Mouse (Mus musculus) cerebellum, adult 11 months (tissue): ENCODE measurements around the gene Ssh2.

Experiments used
- DNase-seq: peaks from one replicate; pipeline ENCODE4 v3.0.0; 2022

Ssh2 gene

GRCm38 (mm10) chr11:77414141-77414839 is 198.2 kb downstream of the Ssh2 start:
- DNase-seq = no peak

- no peak for DNase-seq
Measured at GRCm38 (mm10) chr11:77416212-77417000, 200.3 kb downstream of the Ssh2 start.

GRCm38 (mm10) chr11:77418021-77418420 is 201.9 kb downstream of the Ssh2 start:
- DNase-seq = no peak

GRCm38 (mm10) chr11:77423175-77423859 is 207.2 kb downstream of the Ssh2 start:
- DNase-seq = no peak

- DNase-seq = no peak
Measured at GRCm38 (mm10) chr11:77428446-77428845, 212.4 kb downstream of the Ssh2 start.

GRCm38 (mm10) chr11:77437026-77437425 is 220.9 kb downstream of the Ssh2 start:
- DNase-seq = no peak

GRCm38 (mm10) chr11:77440081-77440480 is 224.0 kb downstream of the Ssh2 start:
- no peak for DNase-seq

GRCm38 (mm10) chr11:77441020-77441419 is 224.9 kb downstream of the Ssh2 start:
- DNase-seq = no peak

DNA sequence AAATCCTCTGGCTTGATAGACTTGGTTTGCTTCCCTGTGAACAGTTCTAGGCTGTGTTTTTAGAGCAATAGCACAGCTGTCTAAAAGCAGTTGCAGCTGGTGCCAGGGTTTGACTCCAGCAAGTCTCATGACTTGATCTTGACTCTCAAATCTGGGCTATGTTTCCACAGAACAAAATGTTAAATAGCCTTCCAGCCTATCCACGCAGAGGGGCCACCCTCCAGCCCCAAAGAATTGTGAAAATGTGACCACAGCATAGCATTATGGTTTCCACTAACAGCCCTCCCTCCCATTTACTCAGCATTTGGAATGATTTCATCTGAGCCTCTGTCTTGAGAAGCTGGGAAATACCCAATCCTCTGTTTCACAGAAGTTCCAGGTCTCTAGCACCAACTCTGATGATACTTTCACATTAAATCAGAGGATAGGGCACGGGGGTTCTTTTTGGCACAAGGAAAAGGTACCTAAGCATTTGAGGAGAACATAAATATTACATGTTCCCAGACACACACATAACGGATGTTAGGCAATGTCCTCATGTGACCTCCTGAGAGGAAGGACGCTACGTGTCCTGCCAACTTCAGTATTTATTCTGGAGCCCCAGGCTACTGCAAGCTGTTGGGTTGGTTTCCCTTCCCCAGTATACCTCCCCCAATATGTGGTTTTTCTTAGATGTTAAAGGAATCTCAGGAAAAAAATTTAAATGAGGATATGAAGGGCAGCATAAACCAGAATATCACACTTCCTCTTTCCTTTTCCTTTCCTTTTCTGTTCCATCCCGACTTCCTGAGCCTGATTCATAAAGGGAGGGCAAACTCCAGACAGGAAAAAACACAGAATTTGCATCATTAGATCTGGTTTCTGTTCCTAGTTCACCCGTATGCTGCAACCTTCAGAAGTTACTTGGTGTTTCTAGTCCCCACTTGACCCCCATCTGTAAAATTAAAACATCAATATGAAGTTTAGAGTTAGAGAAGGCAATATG is 226.4 kb downstream of the Ssh2 start:
- DNase-seq = no peak

GRCm38 (mm10) chr11:77444939-77445338 is 228.9 kb downstream of the Ssh2 start:
- DNase-seq = no peak

DNA sequence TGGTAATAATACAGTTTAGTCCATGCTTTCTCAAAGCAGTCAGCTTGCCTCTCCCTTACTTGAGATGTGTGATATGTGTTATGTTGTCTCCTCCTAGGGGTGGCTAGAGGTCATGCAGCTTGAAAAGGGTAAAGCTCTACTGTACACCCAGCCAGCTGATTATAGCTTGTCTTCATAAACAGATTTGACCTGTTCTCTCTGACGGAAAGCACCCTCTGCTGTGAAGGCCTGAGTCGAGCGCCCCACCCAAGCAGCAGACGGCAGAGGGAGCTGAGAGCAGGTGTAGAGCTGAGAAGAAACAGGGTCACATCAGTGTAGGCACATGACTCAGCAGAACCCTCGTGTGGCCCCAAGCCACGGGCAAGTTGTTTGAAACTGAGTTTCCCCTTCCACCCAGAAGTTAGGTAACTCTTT is 230.5 kb downstream of the Ssh2 start:
- no peak for DNase-seq

DNA sequence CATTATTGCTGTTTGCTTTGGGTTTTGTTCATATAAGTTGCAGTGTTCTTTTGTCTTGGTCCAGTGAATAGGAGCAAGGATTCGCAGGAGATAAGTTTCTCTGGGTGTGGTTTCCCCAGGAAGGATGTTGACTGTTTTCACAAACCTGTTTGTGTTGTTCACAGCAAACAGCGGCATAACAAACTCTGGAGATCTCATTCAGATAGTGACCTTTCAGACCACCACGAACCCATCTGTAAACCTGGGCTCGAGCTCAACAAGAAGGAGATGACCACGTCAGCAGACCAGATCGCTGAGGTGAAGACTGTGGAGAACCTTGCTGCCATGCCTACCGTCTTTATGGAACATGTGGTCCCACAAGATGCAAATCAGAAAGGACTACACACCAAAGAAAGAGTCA is 233.1 kb downstream of the Ssh2 start:
- no peak for DNase-seq

- no peak for DNase-seq
Measured at GRCm38 (mm10) chr11:77451670-77452069, 235.6 kb downstream of the Ssh2 start.

DNA sequence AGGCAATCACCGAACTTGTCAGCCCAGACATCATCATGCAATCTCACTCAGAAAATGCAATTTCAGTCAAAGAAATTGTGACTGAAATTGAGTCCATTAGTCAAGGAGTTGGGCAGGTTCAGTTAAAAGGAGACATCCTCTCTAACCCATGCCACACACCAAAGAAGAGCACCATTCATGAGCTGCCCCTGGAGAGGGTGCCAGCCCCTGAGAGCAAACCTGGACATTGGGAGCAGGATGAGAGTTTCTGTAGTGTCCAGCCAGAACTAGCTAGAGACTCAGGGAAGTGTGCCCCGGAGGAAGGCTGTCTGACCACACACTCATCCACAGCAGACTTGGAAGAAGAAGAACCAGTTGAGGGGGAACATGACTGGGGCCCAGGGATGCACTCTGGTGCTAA is 237.3 kb downstream of the Ssh2 start:
- no peak for DNase-seq

DNA sequence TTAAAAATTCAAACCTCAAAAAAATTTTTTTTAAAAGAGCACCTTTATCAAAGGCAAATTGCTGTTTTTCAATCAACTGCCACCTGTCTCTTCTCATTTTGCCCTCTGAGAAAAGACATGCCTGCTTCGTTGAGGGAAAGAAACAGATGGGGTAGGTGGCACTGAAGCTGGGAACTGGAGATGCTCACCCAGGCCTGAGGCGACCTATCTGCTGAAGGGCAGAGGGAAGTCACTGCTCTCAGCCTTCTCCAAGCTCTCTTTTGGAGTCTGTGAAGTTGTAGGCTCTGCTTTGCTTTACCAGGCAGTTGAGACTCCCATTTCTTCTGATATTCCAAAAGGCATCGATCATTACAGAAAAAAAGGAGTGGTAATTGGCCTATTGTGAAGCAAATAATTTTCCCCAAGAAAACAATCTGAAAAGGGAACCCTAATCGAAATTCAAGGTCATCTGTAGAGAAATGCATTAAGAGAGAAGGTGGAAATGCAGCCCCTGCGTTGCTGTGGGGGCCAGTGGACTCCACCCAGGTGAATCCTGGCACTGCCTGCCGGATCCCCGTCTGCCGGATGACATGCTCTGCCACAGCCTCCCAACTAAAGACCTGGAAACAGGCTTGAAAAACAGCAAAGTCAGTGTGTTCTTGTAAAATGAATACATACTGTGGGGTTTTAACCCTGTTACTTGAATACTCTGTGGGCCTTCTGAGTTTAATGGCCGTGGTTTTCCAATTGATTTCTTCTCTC is 239.9 kb downstream of the Ssh2 start:
- DNase-seq = no peak

GRCm38 (mm10) chr11:77456866-77457265 is 240.8 kb downstream of the Ssh2 start:
- DNase-seq = no peak

DNA sequence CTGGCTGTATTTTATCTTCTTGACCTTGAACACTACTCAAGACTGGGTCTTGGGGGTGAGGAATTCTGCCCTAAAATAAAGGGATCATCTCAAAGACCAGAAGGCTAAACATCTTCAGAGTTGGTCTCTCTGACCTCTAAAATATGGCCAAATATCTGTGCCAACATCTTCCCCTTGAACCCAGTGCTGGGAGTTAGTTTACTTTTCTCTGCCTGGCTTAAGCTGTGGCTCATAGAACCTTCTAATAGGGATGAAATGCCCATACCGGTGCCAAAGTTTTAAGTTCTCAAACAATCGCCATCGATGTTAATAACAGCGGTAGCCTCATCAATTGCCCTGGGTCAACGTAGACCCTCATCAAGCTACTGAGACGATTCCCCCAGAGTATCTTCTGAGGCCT is 245.8 kb downstream of the Ssh2 start:
- DNase-seq = no peak

DNA sequence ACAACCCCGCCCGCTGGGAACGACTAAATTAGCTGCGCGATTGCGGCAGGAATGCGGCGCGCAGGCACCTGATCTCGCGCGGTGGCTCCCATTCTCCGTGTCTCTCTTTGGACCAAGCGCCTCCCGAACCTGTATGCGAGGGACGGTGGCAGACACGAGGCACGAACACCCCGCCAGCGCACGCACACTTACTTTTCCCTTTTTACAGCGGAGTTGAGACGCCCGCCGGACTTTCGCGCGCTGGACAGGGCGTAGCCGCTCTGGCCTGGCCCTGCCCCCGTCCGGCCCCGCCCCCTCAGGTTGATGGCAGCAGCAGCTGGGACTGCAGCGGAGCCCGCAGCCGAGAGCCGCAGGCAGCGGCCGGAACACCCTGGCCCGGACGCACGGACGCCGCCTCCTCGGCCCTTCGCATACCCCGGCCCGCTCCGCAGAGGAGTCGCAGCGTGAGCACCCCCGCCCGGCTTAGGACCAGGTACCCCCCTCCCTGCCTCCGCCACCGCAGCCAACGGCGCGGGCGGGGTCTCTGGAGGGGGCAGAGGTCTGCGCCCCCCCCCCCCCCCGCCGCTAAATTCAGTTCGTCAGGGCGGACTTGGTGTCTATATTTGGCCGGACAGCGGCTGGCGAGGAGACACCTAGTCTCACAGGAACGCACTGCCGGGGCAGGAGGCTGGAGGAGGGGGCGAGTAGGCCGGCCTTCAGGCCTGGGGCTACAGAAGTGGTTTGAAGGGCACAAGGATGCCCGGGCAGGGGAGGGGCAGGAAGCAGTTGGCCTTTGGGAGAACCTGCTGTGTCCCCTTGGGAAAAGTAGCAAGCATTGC is 246.4 kb downstream of the Ssh2 start, which contains the start of gene Coro6:
Gene Coro6, plus strand, starts transcription at position 129 of the 818 bp plus-strand sequence.
- no peak for DNase-seq

- DNase-seq = no peak
Measured at GRCm38 (mm10) chr11:77463101-77463445, 247.0 kb downstream of the Ssh2 start.

DNA sequence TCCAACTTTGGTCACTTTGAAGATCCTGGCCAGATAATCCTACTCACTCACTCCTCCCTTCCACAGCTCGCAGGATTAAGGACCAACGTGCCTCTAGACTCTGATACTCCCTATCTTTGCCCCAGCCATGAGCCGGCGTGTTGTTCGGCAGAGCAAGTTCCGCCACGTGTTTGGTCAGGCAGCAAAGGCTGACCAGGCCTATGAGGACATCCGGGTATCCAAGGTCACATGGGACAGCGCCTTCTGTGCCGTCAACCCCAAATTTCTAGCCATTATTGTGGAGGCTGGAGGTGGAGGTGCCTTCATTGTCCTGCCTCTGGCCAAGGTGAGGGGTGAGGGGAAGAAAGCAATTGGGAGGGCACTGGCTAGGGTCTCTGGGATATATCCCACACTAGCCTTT is 247.7 kb downstream of the Ssh2 start:
- no peak for DNase-seq

- no peak for DNase-seq
Measured at GRCm38 (mm10) chr11:77464684-77465083, 248.6 kb downstream of the Ssh2 start.
